Mouse (Mus musculus): Measurements from ENCODE around the gene Ctsw.

DNA sequence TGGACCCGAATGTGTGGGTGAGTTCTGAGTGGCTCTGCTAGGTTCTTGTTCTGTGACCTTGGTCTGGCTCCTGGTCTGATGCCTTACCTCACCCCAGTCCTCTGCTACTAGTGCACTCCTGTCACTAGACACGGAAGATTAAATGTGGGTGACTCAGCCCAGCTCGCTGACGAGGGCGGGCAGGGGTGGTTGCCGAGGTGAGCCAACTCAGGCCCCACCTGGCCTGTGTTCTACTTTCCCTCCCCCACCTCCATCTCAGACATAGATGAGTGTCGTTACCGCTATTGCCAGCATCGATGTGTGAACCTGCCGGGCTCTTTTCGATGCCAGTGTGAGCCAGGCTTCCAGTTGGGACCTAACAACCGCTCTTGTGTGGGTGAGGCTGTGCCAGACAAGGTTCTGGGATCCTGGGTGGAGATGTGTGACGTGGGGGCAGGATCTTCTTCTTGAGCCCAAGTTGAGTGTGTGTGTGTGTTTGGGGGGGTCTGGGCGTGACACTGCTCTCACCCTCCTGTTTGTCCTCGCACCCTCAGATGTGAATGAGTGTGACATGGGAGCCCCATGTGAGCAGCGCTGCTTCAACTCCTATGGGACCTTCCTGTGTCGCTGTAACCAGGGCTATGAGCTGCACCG is 9.5 kb upstream of the Ctsw start:
- TF ChIP-seq CTCF (IDR thresholded peaks at IDR 0.05; ENCODE audit: borderline replicate concordance, extremely low read depth, insufficient read depth, insufficient read length) (no peak), POLR2A (IDR thresholded peaks at IDR 0.05; ENCODE audit: borderline replicate concordance, extremely low read depth, insufficient read depth, insufficient read length, poor library complexity, severe bottlenecking) (no peak)
